Mouse (Mus musculus) ovary, postnatal 14 days (tissue): ENCODE results near the gene Tmprss7.

Source experiments
- DNase-seq: peaks from one replicate; pipeline ENCODE4 v3.0.0; 2022; ENCODE audit warnings: low spot score

Gene Tmprss7

DNA sequence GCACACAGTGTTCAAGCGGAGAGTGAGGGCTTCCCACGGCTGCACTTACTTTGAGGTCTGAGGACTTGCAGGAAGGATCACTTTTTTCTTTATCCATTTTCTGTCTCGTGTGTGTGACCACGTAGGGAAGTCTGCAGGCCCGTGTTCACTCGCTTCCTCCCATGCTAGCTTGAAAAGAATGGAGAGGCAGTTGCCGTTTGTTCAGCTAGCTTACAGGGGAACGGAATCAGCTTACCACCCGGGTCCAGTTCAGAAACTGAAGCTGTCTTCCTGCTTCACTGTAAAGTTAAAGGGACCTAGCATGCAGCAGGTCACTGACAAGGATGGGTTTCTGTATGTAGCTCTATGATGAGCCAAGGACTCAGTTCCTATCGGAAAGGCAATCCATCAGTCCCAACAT lies at the start of gene Tmprss7:
TSS of gene Tmprss7 (minus strand) at position 101 of the 400 bp plus-strand sequence.
- no peak for DNase-seq

GRCm38 (mm10) chr16:45742615-45743476 lies 49.4 kb upstream of the Tmprss7 start, which contains the start of gene Abhd10:
Gene Abhd10, minus strand, starts transcription at chr16:45742955.
- peak; percentile 93 for DNase-seq

GRCm38 (mm10) chr16:45737880-45738279 lies 44.4 kb upstream of the Tmprss7 start:
- DNase-seq = no peak

DNA sequence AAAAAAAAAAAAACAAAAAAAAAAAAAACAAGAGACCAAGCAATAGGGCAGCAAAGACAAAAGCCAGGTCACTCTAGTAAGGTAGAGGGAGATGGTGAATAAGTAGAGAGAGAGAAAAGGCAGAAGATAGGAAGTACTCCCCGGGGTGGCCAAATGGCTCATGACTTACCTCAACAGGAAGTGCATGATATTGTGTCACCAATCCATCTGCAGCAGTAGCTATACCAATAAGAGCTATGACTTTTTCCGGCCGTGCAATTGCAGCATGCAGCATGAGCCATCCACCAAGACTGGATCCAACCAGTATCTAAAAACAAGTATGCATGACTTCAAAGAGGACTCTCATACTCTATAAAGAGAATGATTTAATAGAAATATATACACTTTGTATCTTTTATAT lies 43.3 kb upstream of the Tmprss7 start:
- no peak for DNase-seq

GRCm38 (mm10) chr16:45729163-45729562 lies 35.7 kb upstream of the Tmprss7 start:
- no peak for DNase-seq

DNA sequence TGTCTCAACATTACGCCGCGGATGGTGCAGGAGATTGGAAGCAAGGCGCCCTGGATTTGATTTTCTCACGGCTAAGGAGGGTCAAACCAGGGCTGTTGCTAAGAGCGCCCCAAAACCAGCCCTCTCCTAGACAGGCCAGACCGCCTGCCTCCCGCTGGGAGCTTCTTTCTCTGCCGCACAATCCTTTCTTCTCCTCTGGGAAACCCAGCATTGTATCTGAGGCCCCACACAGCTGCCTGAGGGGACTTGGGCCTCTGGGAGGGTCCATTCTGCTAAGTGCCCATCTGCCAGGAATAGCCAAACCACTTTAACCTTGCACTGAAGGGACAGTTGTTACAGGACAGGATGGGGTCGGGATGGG lies 31.3 kb upstream of the Tmprss7 start:
- DNase-seq = no peak

GRCm38 (mm10) chr16:45724061-45724741 lies 30.7 kb upstream of the Tmprss7 start, which contains the start of gene Tagln3:
Gene Tagln3, minus strand, starts transcription at chr16:45724608.
- peak; percentile 11 for DNase-seq

DNA sequence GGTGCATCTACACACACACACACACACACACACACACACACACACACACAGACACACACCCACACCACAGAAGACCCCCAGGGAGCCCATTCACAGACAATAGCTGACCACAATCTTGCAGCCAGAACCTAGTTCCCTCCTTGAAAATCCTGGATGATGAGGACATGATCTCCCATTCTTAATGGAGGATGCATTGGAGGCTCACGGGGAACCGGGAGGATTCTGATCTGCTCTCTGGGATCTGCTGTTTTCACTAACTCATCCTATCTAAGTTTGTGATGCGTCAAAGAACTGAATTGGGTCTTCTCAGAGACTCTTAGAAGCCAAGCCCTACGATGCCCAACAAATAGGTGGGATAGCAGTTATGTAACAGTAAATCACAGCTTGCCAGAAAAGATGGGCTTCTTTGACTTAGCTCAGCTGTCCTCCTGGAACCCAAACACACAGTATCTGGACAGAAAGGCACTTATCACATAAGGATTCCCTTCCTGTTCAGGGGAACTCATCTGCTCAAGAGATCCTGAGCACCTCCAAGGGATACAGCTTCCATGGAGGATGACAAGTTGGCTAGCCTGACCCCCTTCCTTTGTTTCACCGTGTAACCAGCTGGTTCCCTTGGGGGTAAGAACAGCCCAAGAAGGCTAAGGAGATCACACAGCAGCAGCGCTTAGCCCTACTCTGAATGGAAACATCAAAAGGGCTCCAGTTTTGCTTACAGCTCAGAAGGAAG lies 29.9 kb upstream of the Tmprss7 start:
- DNase-seq = no peak

GRCm38 (mm10) chr16:45722460-45722951 lies 29.0 kb upstream of the Tmprss7 start:
- DNase-seq = no peak

GRCm38 (mm10) chr16:45720022-45720630 lies 26.7 kb upstream of the Tmprss7 start:
- no peak for DNase-seq

GRCm38 (mm10) chr16:45718296-45718695 lies 24.8 kb upstream of the Tmprss7 start:
- DNase-seq = no peak

GRCm38 (mm10) chr16:45714489-45715150 lies 21.2 kb upstream of the Tmprss7 start:
- no peak for DNase-seq

- no peak for DNase-seq
Observed at GRCm38 (mm10) chr16:45713878-45714277, 20.4 kb upstream of the Tmprss7 start.

GRCm38 (mm10) chr16:45713261-45713660 lies 19.8 kb upstream of the Tmprss7 start:
- DNase-seq = no peak

DNA sequence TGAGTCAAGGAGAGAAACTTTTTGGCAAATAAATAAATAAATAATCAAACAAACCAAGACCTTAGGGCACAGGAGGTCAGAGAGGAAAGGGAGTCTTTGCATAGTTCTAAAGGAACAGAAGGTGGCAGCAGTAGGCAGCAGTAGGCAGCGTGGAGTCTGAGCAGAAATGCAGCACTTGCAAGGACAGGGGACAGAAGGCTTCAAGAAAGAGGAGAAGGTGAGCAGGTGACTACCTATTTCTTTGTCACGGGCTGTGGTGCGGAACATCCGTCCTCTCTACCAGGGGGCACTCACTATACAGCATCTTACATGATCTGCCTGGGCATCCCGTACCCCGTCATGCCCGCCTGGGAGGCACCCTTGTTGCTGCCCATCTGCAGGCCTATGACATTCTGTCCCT lies 17.8 kb upstream of the Tmprss7 start:
- DNase-seq = no peak

DNA sequence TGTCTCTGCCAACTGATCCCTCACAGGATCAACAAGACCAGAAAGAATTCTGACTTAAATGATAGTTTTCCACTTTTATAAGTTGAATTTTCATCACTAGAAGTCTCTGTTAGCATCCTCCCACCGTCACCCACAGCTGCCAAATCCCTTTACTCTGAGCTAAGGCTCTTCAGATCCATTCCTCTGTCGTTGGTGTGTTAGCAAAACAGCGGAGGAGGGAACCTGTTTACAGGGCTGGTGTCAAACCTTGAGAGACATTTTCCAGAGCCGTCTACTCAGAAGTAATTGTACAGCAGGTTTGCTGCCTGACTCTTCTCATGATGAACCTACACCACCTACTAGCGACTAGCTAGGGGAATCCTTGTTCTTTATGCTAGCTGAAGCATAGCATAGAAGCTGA lies 5.8 kb upstream of the Tmprss7 start:
- DNase-seq = no peak

DNA sequence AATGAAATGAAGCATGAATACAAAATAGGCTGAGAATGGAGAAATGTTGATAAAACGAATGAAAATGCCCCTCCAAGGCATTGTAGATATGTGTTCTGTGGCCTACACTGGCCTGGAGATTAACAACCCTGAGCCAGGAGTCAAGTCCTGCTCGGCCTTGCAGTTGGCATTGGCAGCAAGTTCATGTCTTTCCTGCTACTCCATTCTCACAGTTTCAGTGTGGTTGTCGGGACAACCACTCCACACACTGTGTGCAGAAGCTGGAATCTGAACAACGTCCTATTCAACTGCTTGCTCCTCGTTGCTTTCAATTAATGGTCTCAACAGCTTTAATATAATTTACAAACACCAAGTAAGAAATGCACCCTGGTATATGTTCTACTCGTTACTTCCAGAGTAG lies 4.5 kb upstream of the Tmprss7 start:
- DNase-seq = no peak

DNA sequence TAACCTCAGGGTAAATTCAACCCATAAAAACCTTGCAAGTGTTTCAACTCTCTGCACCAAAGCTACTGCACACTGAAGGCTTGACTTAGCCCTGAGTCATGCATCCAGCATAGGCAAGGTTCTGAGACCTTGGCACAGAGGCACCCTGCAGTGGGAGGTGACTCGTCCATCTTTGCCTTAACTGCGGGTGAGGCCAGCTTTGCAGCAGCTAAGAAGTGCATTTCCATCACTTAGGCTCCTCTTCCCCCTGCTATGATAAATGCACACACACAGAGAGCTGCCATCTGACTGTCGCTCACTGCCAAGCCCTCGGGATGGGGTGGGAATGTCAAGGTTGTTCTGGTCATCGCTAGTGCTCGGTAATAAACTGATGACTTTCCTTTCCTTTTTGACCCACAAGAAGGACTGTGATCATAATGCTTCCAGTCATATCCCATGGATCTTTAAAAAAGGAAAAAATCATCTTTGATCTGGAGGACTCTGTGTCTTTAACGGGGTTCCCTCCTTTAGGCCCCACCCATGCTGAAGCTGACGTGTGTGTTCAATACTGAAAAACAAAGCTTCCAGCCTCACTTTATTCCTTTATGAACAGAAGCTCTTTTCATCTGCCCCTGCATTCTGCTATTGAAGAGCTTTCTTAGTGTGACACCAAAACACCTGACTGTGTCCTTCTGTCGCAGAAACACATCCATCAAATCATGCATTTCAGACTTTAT lies 2.1 kb upstream of the Tmprss7 start:
- no peak for DNase-seq

GRCm38 (mm10) chr16:45692851-45693250 lies 607 bp downstream of the Tmprss7 start:
- no peak for DNase-seq

DNA sequence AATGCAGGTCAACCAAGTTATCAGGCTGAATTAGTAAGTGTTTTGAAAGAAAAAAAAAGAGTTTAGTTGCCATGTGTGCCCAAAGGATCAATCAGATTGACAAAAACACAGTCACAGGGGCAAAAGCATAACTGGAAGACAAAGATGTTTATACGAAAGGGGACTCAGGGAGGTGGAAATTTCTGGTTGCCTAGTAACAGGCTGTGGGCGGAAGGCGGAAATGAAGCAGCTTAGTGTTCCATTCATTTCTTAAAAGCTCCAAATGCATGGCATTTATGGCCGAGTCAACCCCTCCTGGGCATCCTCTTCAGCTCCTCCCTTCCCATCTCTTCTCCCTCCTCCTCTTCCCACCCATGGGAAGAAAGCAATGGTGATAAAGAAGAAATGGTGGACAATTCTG lies 3.3 kb downstream of the Tmprss7 start:
- DNase-seq = no peak

GRCm38 (mm10) chr16:45686833-45687232 lies 6.6 kb downstream of the Tmprss7 start:
- DNase-seq = no peak
